Mouse (Mus musculus) liver, embryonic 16.5 days (tissue): ENCODE measurements around the gene Plekhm1. TPM values are rescaled to one million over a fixed set of nuclear protein-coding genes. Genes with fewer than 3 reads are reported as not detected.

ENCODE experiments used
- ATAC-seq: fragments of 200-750 bp; cut with Nextera tagmentation; 2 replicates; pipeline ENCODE4 v1.8.0; 2017; ENCODE audit warnings: low read depth, mild to moderate bottlenecking, moderate number of reproducible peaks, moderate library complexity
- H3K27ac ChIP-seq: fragments of 300-500 bp; sonication (generic); 2 replicates; pipeline ENCODE4 v1.5.1; 2014; ENCODE audit warnings: mild to moderate bottlenecking, low read length
- H3K27me3 ChIP-seq: fragments of 300-500 bp; sonication (generic); 2 replicates; pipeline ENCODE4 v1.6.1; 2014; ENCODE audit warnings: low read depth, low read length, mixed read lengths; ENCODE audit not compliant: control insufficient read depth, insufficient read depth
- H3K36me3 ChIP-seq: fragments of 300-500 bp; sonication (generic); 2 replicates; pipeline ENCODE4 v1.6.1; 2014; ENCODE audit warnings: mild to moderate bottlenecking; ENCODE audit not compliant: control insufficient read depth, insufficient read depth
- H3K4me1 ChIP-seq: fragments of 300-500 bp; sonication (generic); 2 replicates; pipeline ENCODE4 v1.6.1; 2014; ENCODE audit warnings: low read depth, low read length, mixed read lengths; ENCODE audit not compliant: control insufficient read depth
- H3K4me2 ChIP-seq: fragments of 300-500 bp; sonication (generic); 2 replicates; pipeline ENCODE4 v1.6.1; 2014; ENCODE audit warnings: low read depth, low read length, mixed read lengths
- H3K4me3 ChIP-seq: fragments of 300-500 bp; sonication (generic); 2 replicates; pipeline ENCODE4 v1.5.1; 2014; ENCODE audit warnings: low read depth, mild to moderate bottlenecking, low read length
- H3K9ac ChIP-seq: fragments of 300-500 bp; sonication (generic); 2 replicates; pipeline ENCODE4 v1.6.1; 2014; ENCODE audit warnings: low read depth, low read length
- H3K9me3 ChIP-seq: fragments of 300-500 bp; sonication (generic); replicated peaks from 2 replicates; pipeline ENCODE4 v1.6.1; 2016; ENCODE audit warnings: low read length; ENCODE audit not compliant: control insufficient read depth
- WGBS: fragments of 180-500 bp; shearing (Covaris S2); extraction: QIAGEN DNeasy Blood & Tissue Kit; methylation state at CpG from one replicate; pipeline ENCODE4 v1.1.7; 2014; ENCODE audit not compliant: insufficient replicate concordance; 5-methylcytosine and 5-hydroxymethylcytosine counted together
- polyA plus RNA-seq: library from polyadenylated mRNA; unstranded; fragments of >200 nt; fragmentation: Nextera tagmentation; extraction: Ambion mirVana; gene quantifications from 2 replicates; pipeline ENCODE4 v1.2.1, GENCODE M21; 2015

Gene Plekhm1
- polyA plus RNA-seq, 1 experiment from 2014 or later = 4.1 TPM

GRCm38 (mm10) chr11:103344494-103345332, 67.8 kb downstream of the Plekhm1 start:
- H3K27ac ChIP-seq = peak overlapping the region; percentile 34; the same call in 1 of the 2 replicates
- H3K4me2 ChIP-seq = peak overlapping the region; percentile 23; the same call in 1 of the 2 replicates
- no peaks in the 10 kb centered on the region for H3K36me3 ChIP-seq
- H3K4me1 ChIP-seq = peaks cover 16% of the 10 kb centered on the region
- H3K9me3 ChIP-seq = 0 out of 2 replicates have a peak, but pooled peaks cover under 1% of the 10 kb centered on the region
- H3K9ac ChIP-seq = no peak overlapping the region
- H3K4me3 ChIP-seq = peak overlapping the region; percentile 31
- H3K27me3 ChIP-seq = no peaks in the 10 kb centered on the region
- no peak for ATAC-seq
- 25% methylated on average over 19 of the region's 19 CpGs for WGBS

GRCm38 (mm10) chr11:103343881-103344280, 68.6 kb downstream of the Plekhm1 start:
- Histone ChIP-seq H3K27ac (0 out of 2 replicates have a peak overlapping the region, but pooled peaks have one; percentile 16), H3K4me1 (peaks cover 16% of the 10 kb centered on the region), H3K27me3 (no peaks in the 10 kb centered on the region), H3K36me3 (no peaks in the 10 kb centered on the region), H3K9ac (no peak overlapping the region), H3K4me2 (peak overlapping the region; percentile 36), H3K4me3 (peak overlapping the region; percentile 31), H3K9me3 (no peaks in the 10 kb centered on the region)
- ATAC-seq = no peak
- 60% methylated on average over 1 of the region's 1 CpGs for WGBS

GRCm38 (mm10) chr11:103343063-103343462, 69.4 kb downstream of the Plekhm1 start:
- H3K4me1 ChIP-seq = peaks cover 16% of the 10 kb centered on the region
- H3K4me3 ChIP-seq = no peak overlapping the region
- no peaks in the 10 kb centered on the region for H3K36me3 ChIP-seq
- H3K27ac ChIP-seq = no peak overlapping the region
- H3K9ac ChIP-seq = no peak overlapping the region
- WGBS = 69% methylated on average over 6 of the region's 6 CpGs
- ATAC-seq = no peak
- no peaks in the 10 kb centered on the region for H3K9me3 ChIP-seq
- no peaks in the 10 kb centered on the region for H3K27me3 ChIP-seq
- H3K4me2 ChIP-seq = peak overlapping the region; percentile 36; the same call in 1 of the 2 replicates

GRCm38 (mm10) chr11:103340677-103341076, 71.8 kb downstream of the Plekhm1 start:
- H3K27me3 ChIP-seq = no peaks in the 10 kb centered on the region
- no peak overlapping the region for H3K27ac ChIP-seq
- 41% methylated on average over 7 of the region's 7 CpGs for WGBS
- no peak overlapping the region for H3K9ac ChIP-seq
- no peak overlapping the region for H3K4me2 ChIP-seq
- H3K4me1 ChIP-seq = peaks cover 5% of the 10 kb centered on the region
- no peaks in the 10 kb centered on the region for H3K9me3 ChIP-seq
- no peak overlapping the region for H3K4me3 ChIP-seq
- no peaks in the 10 kb centered on the region for H3K36me3 ChIP-seq
- ATAC-seq = 0 out of 2 replicates have a peak, but pooled peaks have one; percentile 17

GRCm38 (mm10) chr11:103340130-103340529, 72.4 kb downstream of the Plekhm1 start:
- Histone ChIP-seq H3K4me3 (no peak overlapping the region), H3K9ac (no peak overlapping the region), H3K9me3 (no peaks in the 10 kb centered on the region), H3K27me3 (no peaks in the 10 kb centered on the region), H3K4me2 (peak overlapping the region; percentile 37), H3K27ac (no peak overlapping the region), H3K36me3 (no peaks in the 10 kb centered on the region), H3K4me1 (peaks cover 2% of the 10 kb centered on the region; the same call in 1 of the 2 replicates)
- ATAC-seq = no peak
- 66% methylated on average over 19 of the region's 19 CpGs for WGBS

GRCm38 (mm10) chr11:103339414-103340119, 72.9 kb downstream of the Plekhm1 start:
- 63% methylated on average over 19 of the region's 19 CpGs for WGBS
- Histone ChIP-seq H3K4me1 (peaks cover 2% of the 10 kb centered on the region; the same call in 1 of the 2 replicates), H3K27me3 (no peaks in the 10 kb centered on the region), H3K9me3 (no peaks in the 10 kb centered on the region), H3K4me2 (peak overlapping the region; percentile 37), H3K27ac (no peak overlapping the region), H3K9ac (no peak overlapping the region), H3K36me3 (no peaks in the 10 kb centered on the region), H3K4me3 (no peak overlapping the region)
- peak; percentile 35; the same call in 1 of the 2 replicates for ATAC-seq

- Histone ChIP-seq H3K27ac (no peak overlapping the region), H3K4me3 (no peak overlapping the region), H3K4me1 (peaks cover 2% of the 10 kb centered on the region; the same call in 1 of the 2 replicates), H3K27me3 (no peaks in the 10 kb centered on the region), H3K9me3 (no peaks in the 10 kb centered on the region), H3K9ac (no peak overlapping the region), H3K4me2 (no peak overlapping the region), H3K36me3 (no peaks in the 10 kb centered on the region)
- WGBS = 74% methylated on average over 6 of the region's 6 CpGs
- ATAC-seq = no peak
Measured at GRCm38 (mm10) chr11:103338671-103339070, 73.8 kb downstream of the Plekhm1 start.

GRCm38 (mm10) chr11:103338119-103338518, 74.4 kb downstream of the Plekhm1 start:
- 56% methylated on average over 7 of the region's 7 CpGs for whole genome bisulfite sequencing
- Histone ChIP-seq H3K36me3 (no peaks in the 10 kb centered on the region), H3K4me2 (no peak overlapping the region), H3K4me1 (peaks cover 2% of the 10 kb centered on the region; the same call in 1 of the 2 replicates), H3K9ac (no peak overlapping the region), H3K4me3 (no peak overlapping the region), H3K27me3 (no peaks in the 10 kb centered on the region), H3K9me3 (no peaks in the 10 kb centered on the region), H3K27ac (no peak overlapping the region)
- ATAC-seq = no peak
